Mouse (Mus musculus) heart, adult 18-20 months (tissue): ENCODE measurements around the gene Eml4. TPM values are rescaled to one million over a fixed set of nuclear protein-coding genes. Genes with fewer than 3 reads are reported as not detected.
A peak's percentile ranks its signal among the peaks of the same experiment; 100 is the strongest.

ENCODE experiments used
- DNase-seq, 2 experiments: peaks; one replicate each; pipeline ENCODE4 v3.0.0; 2021 to 2022; ENCODE audit warnings: mixed read lengths in 1 of 2
- total RNA-seq, 2 experiments: library from RNA; stranded (reverse); gene quantifications; 2 replicates each; pipeline ENCODE4 v1.2.3; 2021

The Eml4 gene
- total RNA-seq, 2 experiments from 2014 or later = 4.3 to 4.4 TPM

DNA sequence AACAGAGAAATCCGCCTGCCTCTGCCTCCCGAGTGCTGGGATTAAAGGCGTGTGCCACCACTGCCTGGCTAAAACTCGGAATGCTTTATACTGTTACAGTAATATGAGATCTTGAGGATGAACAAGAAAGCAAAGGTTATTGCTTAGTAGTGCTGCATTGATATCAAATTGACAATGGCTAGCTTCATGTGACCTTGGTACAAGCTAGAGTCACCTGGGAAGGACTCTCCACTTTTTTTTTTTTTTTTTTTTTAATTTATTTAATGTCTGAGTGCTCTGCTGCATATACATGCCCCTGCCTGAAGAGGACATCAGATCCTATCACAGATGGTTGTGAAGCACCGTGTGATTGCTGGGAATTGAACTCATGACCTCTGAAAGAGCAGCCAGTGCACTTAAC, 148.2 kb downstream of the Eml4 start:
- no peak for DNase-seq

DNA sequence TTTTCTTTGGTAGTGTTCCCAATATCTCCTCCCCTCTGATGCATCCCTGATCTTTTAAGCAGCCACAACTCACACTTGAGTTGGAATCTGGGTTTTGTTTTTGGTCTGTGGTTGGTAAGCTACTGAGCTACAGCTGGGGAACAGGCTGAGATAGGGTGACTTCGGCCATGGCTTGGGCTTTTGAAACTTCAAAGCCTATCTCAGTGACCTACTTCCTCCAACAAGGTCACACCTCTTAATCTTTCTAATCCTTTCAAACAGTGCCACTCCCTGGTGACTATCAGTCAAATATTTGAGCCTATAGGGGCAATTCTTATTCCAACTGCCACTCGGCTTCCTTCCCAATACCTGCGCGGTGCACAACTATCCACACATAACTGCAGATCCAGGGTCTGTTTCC, 149.0 kb downstream of the Eml4 start:
- no peak for DNase-seq

DNA sequence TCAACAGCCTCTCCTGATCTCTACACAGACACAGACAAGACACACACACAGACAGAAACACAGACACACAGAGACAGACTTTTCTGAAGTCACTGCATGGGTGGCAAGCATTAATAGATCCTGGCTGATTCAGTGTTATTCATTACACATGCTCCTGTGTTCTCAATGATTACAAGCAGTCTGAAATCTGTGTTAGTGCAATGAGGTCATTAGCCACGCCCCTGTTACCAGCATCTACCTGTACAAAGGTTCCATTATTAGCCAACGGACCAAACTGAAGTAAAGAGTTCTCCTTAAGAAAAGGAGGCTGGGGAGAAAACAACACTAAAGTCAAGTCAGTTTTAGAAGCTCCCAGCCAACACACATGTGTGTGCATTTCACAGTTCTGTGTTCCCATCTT, 153.0 kb downstream of the Eml4 start:
- no peak for DNase-seq

DNA sequence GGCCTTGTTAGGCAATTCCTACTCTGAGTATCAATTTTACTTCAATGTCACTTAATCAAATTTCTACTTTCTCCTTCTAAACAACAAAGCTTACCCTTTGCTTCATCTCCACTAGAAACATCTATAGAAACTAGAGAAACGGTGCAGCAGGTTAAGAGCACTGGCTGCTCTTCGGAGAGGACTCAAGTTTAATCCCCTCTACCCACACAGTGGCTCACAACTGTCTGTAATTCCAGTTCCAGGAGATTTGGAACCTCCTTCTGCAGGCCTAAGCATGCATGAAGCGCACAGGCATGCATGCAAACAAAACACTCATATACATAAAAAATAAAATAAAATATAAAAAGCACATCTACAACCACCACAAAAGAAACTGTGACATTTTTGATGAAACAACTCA, 161.4 kb downstream of the Eml4 start:
- no peak for DNase-seq

DNA sequence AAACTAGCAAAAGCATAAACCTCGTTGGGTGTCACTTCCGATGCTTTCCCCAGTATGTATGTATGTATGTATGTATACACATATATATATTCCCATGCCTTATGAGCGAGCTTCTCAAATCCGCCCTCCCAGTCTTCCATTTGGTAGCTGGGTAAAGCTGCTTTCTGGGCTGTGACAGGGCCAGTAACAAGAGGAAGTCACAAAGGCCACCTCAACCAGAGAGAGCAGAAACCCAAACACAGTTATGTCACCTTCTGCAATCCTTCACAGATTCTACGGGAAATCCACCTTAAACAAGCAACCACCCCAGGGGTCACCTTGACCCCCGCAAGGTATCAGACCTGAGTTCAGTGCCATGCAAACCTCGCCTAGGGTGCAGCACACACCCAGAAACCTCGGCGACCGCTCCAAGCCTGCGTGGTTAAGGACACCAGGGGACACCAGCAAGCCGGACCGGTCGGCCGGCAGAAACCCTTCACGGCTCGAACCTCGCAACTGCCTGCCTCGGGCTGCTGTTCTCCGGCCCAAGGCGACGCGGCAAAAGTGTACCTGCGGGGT, 163.0 kb downstream of the Eml4 start:
- DNase-seq = no peak

DNA sequence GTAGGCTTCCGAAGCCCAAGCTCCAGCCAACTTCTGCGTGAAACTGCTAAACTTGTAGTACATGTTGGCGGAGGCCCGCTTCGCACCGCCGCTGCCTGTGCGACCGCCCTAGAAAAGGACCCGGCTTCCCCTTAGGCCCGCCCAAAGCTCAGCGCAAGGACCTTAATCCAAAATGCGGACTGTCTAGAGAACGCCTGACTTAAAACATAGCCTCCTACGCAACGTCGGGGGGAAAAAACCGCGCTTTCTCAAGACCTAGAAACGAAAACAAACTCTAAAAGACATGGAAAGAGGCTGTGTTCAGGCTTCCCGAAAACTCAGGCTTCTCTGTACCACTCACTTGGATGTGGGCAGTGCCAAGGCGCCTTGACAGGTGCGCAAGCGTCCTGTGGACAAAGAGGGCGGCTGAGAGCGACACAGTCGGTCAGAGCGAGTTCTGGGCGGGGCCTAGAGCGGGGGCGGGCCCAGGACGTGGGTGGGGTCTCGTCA, 163.5 kb downstream of the Eml4 start:
- peak; percentile 92 to 96 for DNase-seq

DNA sequence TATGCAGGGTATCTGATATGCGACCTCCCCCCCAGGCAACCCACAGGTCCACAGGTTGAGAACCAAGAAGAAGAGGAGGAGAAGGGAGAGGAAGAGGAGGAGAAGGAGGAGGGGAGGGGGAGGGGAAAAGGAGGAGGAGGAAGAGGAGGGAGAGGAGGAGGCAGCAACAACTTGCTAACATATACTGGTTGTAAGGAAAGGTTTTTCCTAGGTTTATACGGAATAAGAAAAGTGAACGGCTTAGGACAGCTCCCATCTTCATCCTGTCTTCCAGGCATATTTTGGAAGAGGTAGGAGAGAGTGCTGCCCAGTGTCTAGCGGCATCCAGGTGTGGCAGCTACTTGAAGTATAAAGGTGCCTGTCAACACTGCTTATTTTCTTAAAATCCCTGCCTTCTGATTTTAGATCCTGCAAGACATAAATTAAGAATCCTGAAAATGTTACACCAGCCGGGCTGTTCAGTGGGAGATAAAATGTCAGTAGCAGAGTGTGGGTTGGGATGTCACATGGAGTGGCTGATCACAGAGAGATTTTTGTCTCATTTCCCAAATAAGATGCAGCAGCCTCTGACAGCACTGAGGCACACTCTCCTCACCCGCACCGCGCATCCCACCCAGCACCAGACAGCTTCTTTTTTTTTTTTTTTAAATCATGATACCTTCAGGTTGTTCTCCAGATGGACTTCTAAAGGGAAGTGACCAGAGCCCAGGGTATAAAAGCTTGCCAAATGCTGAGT, 166.7 kb downstream of the Eml4 start, which contains the start of gene Cox7a2l:
Cox7a2l (minus strand) TSS at position 51 of the 736 bp plus-strand sequence.
- no peak for DNase-seq

DNA sequence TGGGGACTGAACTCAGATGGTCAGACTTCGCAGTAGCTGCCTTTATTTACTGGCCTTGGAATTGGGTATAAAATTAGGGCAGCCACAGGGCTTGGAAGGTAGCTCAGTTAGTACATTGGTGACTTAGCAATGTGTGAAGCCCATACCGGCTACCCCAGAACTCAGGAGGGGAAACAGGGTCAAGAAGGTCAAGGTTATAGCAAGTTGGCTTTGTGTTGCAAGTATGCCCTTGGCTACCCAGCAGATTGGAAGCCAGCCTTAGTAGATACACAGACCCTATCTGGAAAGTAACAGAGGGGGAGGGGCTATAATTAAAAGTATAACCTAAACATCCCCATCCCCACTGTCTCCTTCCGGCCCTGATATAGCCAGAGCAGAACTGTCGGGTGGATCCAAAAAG, 171.2 kb downstream of the Eml4 start:
- no peak for DNase-seq

DNA sequence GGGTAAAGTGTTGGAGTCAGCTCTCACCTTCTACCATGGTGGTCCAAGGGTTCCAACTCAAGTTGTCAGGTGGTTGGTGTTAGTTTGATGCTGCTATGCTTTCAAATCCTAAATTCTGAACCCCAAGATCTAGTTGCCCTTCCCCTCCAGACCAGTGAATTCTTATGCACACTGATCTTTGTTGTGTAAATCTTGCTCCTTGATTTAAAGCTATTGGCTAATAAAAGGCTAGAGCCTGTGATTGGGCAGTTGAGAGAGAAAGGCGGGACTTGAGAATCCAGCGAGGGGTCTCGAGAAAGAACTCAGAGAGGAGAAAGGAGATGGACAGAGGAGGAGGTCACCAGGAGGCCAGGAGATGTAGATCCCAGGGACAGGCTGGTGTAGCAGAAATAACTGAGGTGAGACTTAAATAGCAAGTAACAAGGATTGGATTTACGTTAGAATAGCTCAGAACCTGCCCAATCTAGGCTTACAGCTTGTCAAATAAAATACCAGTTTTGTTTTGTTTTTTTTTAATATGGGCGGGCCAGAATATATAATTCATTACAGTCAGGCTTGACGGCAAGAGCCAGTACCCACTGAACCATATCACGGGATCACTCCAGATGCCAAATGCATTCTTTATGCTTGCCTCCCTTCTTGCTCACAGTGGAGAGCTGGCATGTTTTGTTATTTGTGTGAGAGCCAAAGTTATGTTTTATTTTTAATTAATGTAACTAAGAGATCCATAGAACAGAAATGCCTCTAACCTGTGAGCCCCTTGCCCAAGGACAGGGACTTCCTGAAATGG, 172.1 kb downstream of the Eml4 start:
- DNase-seq = no peak

DNA sequence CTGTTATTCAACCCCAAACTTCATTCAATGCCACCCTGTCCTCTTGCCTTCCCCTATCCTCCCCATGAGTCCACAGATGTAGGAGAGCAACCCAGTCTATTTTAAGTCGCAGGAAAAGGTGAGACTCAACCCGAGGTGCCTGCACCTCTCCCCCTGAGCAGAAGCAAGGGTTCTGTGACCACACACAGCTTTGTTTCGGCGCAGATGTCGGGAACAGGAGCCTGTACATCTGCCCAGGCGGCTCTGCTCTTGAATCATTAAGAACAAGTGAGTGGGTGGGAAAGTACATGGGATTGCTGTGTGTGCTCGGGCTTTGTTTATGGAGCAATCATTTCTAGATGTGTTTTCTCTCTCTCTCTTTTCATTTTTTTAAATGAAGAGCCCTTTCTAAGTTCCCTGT, 174.0 kb downstream of the Eml4 start:
- no peak for DNase-seq

DNA sequence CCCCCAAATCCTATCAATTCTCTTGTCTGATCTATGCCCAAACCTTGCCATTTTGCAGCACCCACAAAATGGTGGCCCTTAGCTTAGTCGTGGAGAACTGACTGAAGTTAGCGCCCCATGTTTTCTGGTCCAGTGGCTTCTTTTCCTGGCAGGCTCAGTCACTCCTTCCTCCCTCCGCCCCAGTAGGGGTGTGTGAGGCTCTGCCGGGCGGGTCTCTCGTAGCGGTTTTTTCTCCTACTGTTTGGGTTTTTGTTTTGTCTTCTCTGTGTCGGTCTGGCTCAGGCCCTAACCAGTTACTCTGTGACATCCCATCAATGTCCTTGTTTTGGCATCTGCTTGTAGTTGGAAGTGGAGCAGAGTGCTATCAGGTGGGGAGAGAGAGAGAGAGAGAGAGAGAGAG, 174.9 kb downstream of the Eml4 start:
- no peak for DNase-seq

DNA sequence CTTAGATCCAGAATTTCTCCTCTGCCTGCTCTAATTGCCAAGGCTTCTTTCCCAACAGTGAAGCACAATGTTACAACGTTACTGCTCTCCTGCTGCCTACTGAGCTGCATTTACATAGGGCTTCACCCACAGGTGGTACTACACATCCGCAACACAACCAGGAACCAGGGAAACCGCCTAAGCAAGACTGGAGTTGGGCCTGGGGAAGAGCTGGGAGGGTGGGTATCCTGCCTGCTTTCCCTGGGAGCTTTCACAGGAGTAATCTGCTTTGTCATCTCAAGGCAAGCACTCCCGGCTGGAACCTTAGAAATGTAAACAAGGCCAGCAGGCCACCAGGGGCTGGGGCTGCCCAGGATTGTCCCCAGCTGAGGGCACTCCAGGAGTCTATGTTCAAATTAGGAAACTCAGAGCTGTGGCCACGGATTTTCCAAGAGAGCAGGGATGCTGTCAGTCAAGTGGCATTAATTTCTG, 175.4 kb downstream of the Eml4 start:
- DNase-seq = no peak

DNA sequence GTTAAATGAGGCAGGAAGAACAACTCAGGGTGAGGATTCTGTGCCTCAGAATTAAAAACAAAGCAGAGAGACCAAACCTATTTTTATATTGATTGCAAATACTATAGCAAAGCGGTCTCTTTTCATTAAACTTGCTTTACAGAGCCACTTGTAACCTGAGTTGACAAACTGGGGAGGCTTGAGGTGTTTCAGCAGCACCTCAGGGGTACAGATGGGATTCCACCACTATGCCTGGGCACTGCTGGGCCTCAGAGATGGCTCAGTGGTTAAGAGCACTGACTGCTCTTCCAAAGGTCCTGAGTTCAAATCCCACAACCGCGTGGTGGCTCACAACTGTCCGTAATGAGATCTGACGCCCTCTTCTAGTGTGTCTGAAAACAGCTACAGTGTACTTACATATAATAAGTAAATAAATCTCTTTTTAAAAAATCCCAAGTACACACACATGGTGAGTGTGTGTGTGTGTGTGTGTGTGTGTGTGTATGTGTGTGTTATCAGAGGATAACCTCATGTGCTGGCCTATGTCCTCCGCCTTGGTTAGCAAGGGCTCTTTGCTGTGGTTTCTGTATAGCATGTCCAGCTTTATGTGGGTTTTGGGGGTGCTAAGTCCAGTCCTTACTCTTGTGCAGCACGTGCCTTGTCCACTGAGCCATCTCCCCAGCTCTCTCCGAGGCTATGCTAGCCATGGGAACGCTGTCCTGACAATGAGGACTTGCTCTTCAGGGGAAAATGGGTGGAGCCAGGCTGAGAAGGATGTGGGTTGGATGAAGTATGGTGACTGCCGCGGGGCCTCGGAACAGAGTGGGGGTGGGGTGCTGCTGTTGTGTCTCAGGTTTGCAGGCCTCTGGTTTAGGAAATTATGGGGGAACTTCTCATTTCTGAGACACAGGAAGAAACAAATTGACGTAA, 176.1 kb downstream of the Eml4 start:
- peak; percentile 43 to 65 for DNase-seq

DNA sequence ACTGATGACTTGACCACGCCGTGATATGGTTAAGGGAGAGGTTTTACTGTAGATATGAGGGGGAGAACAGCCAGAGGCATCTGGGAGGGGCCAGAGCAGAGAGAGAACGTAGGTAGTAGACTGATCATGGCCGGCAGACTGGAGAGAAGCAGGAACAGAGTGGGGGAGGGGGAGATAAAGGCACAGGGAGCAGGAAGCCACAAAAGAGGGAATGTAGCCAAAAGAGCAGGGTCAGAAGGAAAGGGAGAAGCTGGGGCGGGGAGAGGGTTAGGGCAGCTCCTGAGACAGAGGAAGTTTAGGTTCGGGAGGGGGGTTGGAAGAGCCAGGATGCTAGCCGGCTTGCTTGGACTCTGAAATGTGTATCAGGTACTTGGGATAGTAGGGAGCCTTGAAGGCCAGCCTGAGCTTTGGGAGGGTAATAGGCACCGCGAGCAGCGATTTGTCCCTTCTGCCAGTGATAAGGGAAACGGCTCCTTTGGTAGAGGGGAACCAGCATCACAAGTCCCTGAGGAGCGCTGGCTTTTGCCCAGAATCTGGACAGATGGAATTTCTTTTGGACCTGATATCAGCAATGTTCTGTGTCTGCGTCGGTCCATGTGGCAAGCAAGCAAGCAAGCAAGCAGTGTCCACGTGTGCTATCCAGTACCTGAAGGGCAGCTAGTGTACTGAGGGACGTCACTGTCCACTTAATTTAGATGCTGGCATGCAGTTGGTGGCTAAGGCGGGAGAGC, 177.1 kb downstream of the Eml4 start:
- DNase-seq = peak; percentile 61 to 62

Other genes with a start within 250 kb of the Eml4 start
- gene Pkdcc, start 135.6 kb upstream of the Eml4 start, total RNA-seq = 10 to 100 TPM; 43.1 to 57.1 TPM
- gene Cox7a2l, start 166.4 kb downstream of the Eml4 start, total RNA-seq = 100 to 1,000 TPM; 309 to 336 TPM